Mouse (Mus musculus): ENCODE measurements around the gene Wdr66.

Wdr66 gene

GRCm38 (mm10) chr5:123313851-123314380 is 62.0 kb downstream of the Wdr66 start:
- DNase-seq (ENCODE audit: low read depth, low spot score): no peak

- no peak for DNase-seq (ENCODE audit: low read depth, low spot score)
These were observed 63.4 kb downstream of the Wdr66 start for GRCm38 (mm10) chr5:123315219-123315866.

GRCm38 (mm10) chr5:123317992-123318391 is 66.1 kb downstream of the Wdr66 start:
- DNase-seq (ENCODE audit: low read depth, low spot score): peak; percentile 49

- peak; percentile 58 for DNase-seq (ENCODE audit: low read depth, low spot score)
These were observed 68.2 kb downstream of the Wdr66 start for GRCm38 (mm10) chr5:123320136-123320535.

- peak; percentile 64 for DNase-seq (ENCODE audit: low read depth, low spot score)
These were observed 72.3 kb downstream of the Wdr66 start for GRCm38 (mm10) chr5:123324242-123324641.

GRCm38 (mm10) chr5:123326006-123326750 is 74.3 kb downstream of the Wdr66 start:
- DNase-seq (ENCODE audit: low read depth, low spot score): no peak

- no peak for DNase-seq (ENCODE audit: low read depth, low spot score)
These were observed 74.8 kb downstream of the Wdr66 start for GRCm38 (mm10) chr5:123326751-123327148.

GRCm38 (mm10) chr5:123327686-123328085 is 75.8 kb downstream of the Wdr66 start:
- no peak for DNase-seq (ENCODE audit: low read depth, low spot score)

GRCm38 (mm10) chr5:123333566-123333965 is 81.7 kb downstream of the Wdr66 start:
- no peak for DNase-seq (ENCODE audit: low read depth, low spot score)

GRCm38 (mm10) chr5:123336205-123336961 is 84.5 kb downstream of the Wdr66 start:
- no peak for DNase-seq (ENCODE audit: low read depth, low spot score)

- no peak for DNase-seq (ENCODE audit: low read depth, low spot score)
These were observed 86.6 kb downstream of the Wdr66 start for GRCm38 (mm10) chr5:123338463-123338862.

- DNase-seq (ENCODE audit: low read depth, low spot score): peak; percentile 93
These were observed 92.1 kb downstream of the Wdr66 start, which contains the start of gene Bcl7a for GRCm38 (mm10) chr5:123343707-123344627. TSS of gene Bcl7a (plus strand) at chr5:123343834.

- DNase-seq (ENCODE audit: low read depth, low spot score): no peak
These were observed 92.7 kb downstream of the Wdr66 start for GRCm38 (mm10) chr5:123344628-123344962.

- DNase-seq (ENCODE audit: low read depth, low spot score): peak; percentile 73
These were observed 93.3 kb downstream of the Wdr66 start for GRCm38 (mm10) chr5:123344963-123345852.

GRCm38 (mm10) chr5:123345853-123346654 is 94.2 kb downstream of the Wdr66 start:
- DNase-seq (ENCODE audit: low read depth, low spot score): peak; percentile 42

GRCm38 (mm10) chr5:123346701-123347270 is 94.9 kb downstream of the Wdr66 start:
- no peak for DNase-seq (ENCODE audit: low read depth, low spot score)

GRCm38 (mm10) chr5:123347985-123348384 is 96.1 kb downstream of the Wdr66 start:
- no peak for DNase-seq (ENCODE audit: low read depth, low spot score)

- DNase-seq (ENCODE audit: low read depth, low spot score): peak; percentile 84
These were observed 98.5 kb downstream of the Wdr66 start for GRCm38 (mm10) chr5:123350386-123350785.

- DNase-seq (ENCODE audit: low read depth, low spot score): peak; percentile 57
These were observed 104.0 kb downstream of the Wdr66 start for GRCm38 (mm10) chr5:123355918-123356317.
